In the genomic region with DNA sequence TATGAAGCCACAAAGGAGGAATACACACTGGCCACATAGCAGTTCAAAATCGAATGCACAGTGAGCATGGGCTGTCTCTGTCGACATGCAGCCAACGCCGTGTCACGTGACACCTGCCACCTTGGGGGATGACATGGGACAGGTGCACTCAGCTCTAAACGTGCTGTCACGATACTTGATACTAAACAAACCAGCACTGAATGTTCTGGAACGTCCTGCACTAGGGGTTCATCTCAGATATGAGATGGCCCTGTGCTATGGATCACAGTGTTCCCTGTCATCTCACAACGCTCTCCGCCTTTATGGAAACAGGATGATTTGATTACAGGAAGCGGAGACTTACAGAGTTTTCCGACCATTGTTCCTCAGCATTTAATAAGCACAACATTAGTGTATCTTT, we compare ENCODE assay signal across 19 mouse cellular contexts. TPM values are rescaled to one million over a fixed set of nuclear protein-coding genes. Genes with fewer than 3 reads are reported as not detected.
DNase-seq lines count a peak whose midpoint lies in the region; ATAC-seq and TF ChIP-seq lines count a peak whose summit lies in the region.
"Had no signal": no experiment of that assay in that cellular context is flagged by ENCODE, and none has a peak within 500 bp of the region (broad histone marks: within the 10 kb centered on the region; RNA-seq: fewer than 3 reads in every experiment).

No protein-coding gene starts in this region.

- H3K9me3 ChIP-seq in liver, postnatal 0 days (ENCODE audit: low read length), result no peaks in the 10 kb centered on the region
- H3K9me3 ChIP-seq in forebrain, embryonic 13.5 days (replicated peaks), result no peaks in the 10 kb centered on the region
- H3K9me3 ChIP-seq: limb, embryonic 10.5 days; liver, embryonic 12.5 days; neural tube, embryonic 12.5 days had no signal

- H3K36me3 ChIP-seq in liver, postnatal 0 days (replicated peaks; ENCODE audit: insufficient read depth, low read length), result no peaks in the 10 kb centered on the region
- no peaks in the 10 kb centered on the region for H3K36me3 ChIP-seq in forebrain, embryonic 13.5 days (ENCODE audit: poor library complexity, severe bottlenecking)
- H3K36me3 ChIP-seq: limb, embryonic 10.5 days; liver, embryonic 12.5 days; neural tube, embryonic 12.5 days had no signal

- H3K27me3 ChIP-seq in liver, postnatal 0 days (ENCODE audit: insufficient read depth, low read length), result no peaks in the 10 kb centered on the region
- H3K27me3 ChIP-seq in forebrain, embryonic 13.5 days, result no peaks in the 10 kb centered on the region
- H3K27me3 ChIP-seq: liver, embryonic 12.5 days; neural tube, embryonic 12.5 days had no signal

- peaks cover 4% of the 10 kb centered on the region; the same call in 1 of the 2 replicates for H3K4me1 ChIP-seq in liver, postnatal 0 days (ENCODE audit: insufficient read depth)
- 0 out of 2 replicates have a peak, but pooled peaks cover 3% of the 10 kb centered on the region for H3K4me1 ChIP-seq in forebrain, embryonic 13.5 days
- H3K4me1 ChIP-seq: liver, embryonic 12.5 days; neural tube, embryonic 12.5 days had no signal

- peak; percentile 66 for DNase-seq in gastrocnemius, adult 18-20 months (ENCODE audit: low spot score)
- no peak for DNase-seq in gastrocnemius, postnatal 10 days
- no peak for DNase-seq in liver, postnatal 0 days
- DNase-seq in liver, result no peak
- DNase-seq in heart, postnatal 25 days (ENCODE audit: low spot score), result peak; percentile 11
- peak; percentile 73 for DNase-seq in lung, postnatal 36 days
- no peak for DNase-seq in T-cell, adult 2 months (ENCODE audit: low spot score)
- DNase-seq: adrenal gland, postnatal 10 days; cerebellum, adult 11-12 months; cerebellum, postnatal 25 days; kidney, postnatal 10 days; thymus, postnatal 36 days had no signal

- intact Hi-C loops in heart, postnatal 25 days (cut with DNase I), result no loop called here

- H3K27ac ChIP-seq in liver, postnatal 0 days (ENCODE audit: low read depth), result no peak overlapping the region
- H3K27ac ChIP-seq in forebrain, embryonic 13.5 days, result no peak overlapping the region
- H3K27ac ChIP-seq: layer of hippocampus, adult 2 months; limb, embryonic 10.5 days; liver, embryonic 12.5 days; neural tube, embryonic 12.5 days had no signal

- no peak overlapping the region for H3K9ac ChIP-seq in liver, postnatal 0 days (replicated peaks)
- no peak overlapping the region for H3K9ac ChIP-seq in forebrain, embryonic 13.5 days
- H3K9ac ChIP-seq: liver, embryonic 12.5 days; neural tube, embryonic 12.5 days had no signal

- peak; percentile 91 for TF ChIP-seq EP300 in liver, postnatal 0 days (IDR thresholded peaks at IDR 0.05; ENCODE audit: low read depth)

- 76% methylated on average over 12 of the region's 12 CpGs for WGBS in liver, postnatal 0 days (ENCODE audit: insufficient replicate concordance)
- 89% methylated on average over 12 of the region's 12 CpGs for WGBS in forebrain, embryonic 13.5 days

- H3K4me2 ChIP-seq in liver, postnatal 0 days (ENCODE audit: low read depth, low read length), result no peak overlapping the region
- H3K4me2 ChIP-seq in forebrain, embryonic 13.5 days, result no peak overlapping the region
- H3K4me2 ChIP-seq: liver, embryonic 12.5 days; neural tube, embryonic 12.5 days had no signal

- no peak overlapping the region for H3K4me3 ChIP-seq in liver, postnatal 0 days (ENCODE audit: low read depth, low read length)
- no peak overlapping the region for H3K4me3 ChIP-seq in forebrain, embryonic 13.5 days
- H3K4me3 ChIP-seq: layer of hippocampus, adult 2 months; limb, embryonic 10.5 days; liver, embryonic 12.5 days; neural tube, embryonic 12.5 days had no signal

- no peak for TF ChIP-seq CTCF in liver, postnatal 0 days (IDR thresholded peaks at IDR 0.05; ENCODE audit: low read depth)

- peak; percentile 54; the same call in 1 of the 2 replicates for ATAC-seq in liver, postnatal 0 days
- ATAC-seq in forebrain, embryonic 13.5 days, result no peak
- ATAC-seq: hindbrain, embryonic 16.5 days; intestine, postnatal 0 days; liver, embryonic 12.5 days had no signal

RNA-seq across cellular contexts. Expression of gene Stt3b, which starts 22.8 kb away (rescaled TPM):
- 10 to 100 TPM; 70.1 to 72.0 TPM for total RNA-seq in gastrocnemius, adult 18-20 months (2021)
- total RNA-seq in gastrocnemius, postnatal 10 days (2021), result 10 to 100 TPM; 64.8 to 69.5 TPM
- 41.8 and 43.8 TPM in 2 replicates for polyA plus RNA-seq in liver, postnatal 0 days (2015; fragmentation: Nextera tagmentation; extraction: Ambion mirVana)
- 10 to 100 TPM; 56.0 to 58.2 TPM for total RNA-seq in heart, postnatal 25 days (2021)
- 63.3 and 70.1 TPM in 2 replicates for polyA plus RNA-seq in forebrain, embryonic 13.5 days (2015; fragmentation: Nextera tagmentation; extraction: Ambion mirVana)

Comparison
In these comparisons a context has a peak if more than half of its experiments do, and no peak if none do; other contexts are left out.
1. DNase-seq: peak in gastrocnemius, adult 18-20 months (single experiment), heart, postnatal 25 days (single experiment) and lung, postnatal 36 days (single experiment); none in gastrocnemius, postnatal 10 days (single experiment), liver, postnatal 0 days (single experiment), liver (single experiment) and T-cell, adult 2 months (single experiment).